Mouse (Mus musculus) ES-E14 (cell line): ENCODE measurements at regions not wholly inside any gene's neighbourhood (a gene's known extent, or its start where the extent isn't known, plus 50 kb on each side); places are given as distances from the start of the nearest gene placed in this dataset.

Experiments
- DNase-seq: peaks from one replicate; pipeline ENCODE4 v3.0.0-alpha.2; 2013; ENCODE audit warnings: low read depth, low spot score
- H3K27ac ChIP-seq: 2 replicates; pipeline ENCODE4 v1.5.1; 2012; ENCODE audit warnings: low read depth, mild to moderate bottlenecking, low read length, moderate library complexity, mixed read lengths; ENCODE audit not compliant: poor library complexity, insufficient read depth, severe bottlenecking
- H3K36me3 ChIP-seq: 2 replicates; pipeline ENCODE4 v1.6.1; 2012; ENCODE audit warnings: mild to moderate bottlenecking, low read length, moderate library complexity, mixed read lengths; ENCODE audit not compliant: control insufficient read depth, poor library complexity, insufficient read depth, severe bottlenecking
- H3K4me1 ChIP-seq, 2 experiments: fragments of 150-350 bp in 1 of 2; sonication (generic) in 1 of 2; 2 replicates each; pipeline ENCODE4 v1.6.1; 2012; ENCODE audit warnings: low read length in 2 of 2, mild to moderate bottlenecking in 1 of 2, mixed read lengths in 1 of 2; ENCODE audit not compliant: control insufficient read depth in 2 of 2, insufficient read depth in 2 of 2, poor library complexity in 1 of 2
- H3K4me3 ChIP-seq, 2 experiments: fragments of 150-350 bp in 1 of 2; sonication (generic) in 1 of 2; 2 replicates each; pipeline ENCODE4 v1.5.1; 2012; ENCODE audit warnings: low read length in 2 of 2, low read depth in 1 of 2, mild to moderate bottlenecking in 1 of 2, mixed read lengths in 1 of 2; ENCODE audit not compliant: insufficient read depth in 1 of 2, poor library complexity in 1 of 2, severe bottlenecking in 1 of 2
- H3K9ac ChIP-seq: 2 replicates; pipeline ENCODE4 v1.6.1; 2012; ENCODE audit warnings: low read depth, mild to moderate bottlenecking, low read length, mixed read lengths; ENCODE audit not compliant: poor library complexity, insufficient read depth, severe bottlenecking
- H3K9me3 ChIP-seq: fragments of 150-350 bp; sonication (generic); 2 replicates; pipeline ENCODE4 v1.6.1; 2012; ENCODE audit warnings: low read depth, mild to moderate bottlenecking, low read length; ENCODE audit not compliant: control insufficient read depth, insufficient read depth
- CHD2 ChIP-seq: IDR thresholded peaks from 2 replicates; pipeline ENCODE4 v1.6.1; 2014; ENCODE audit warnings: mild to moderate bottlenecking, low read depth, low read length, inconsistent platforms
- HCFC1 ChIP-seq: IDR thresholded peaks from 2 replicates; pipeline ENCODE4 v1.6.1; 2012; ENCODE audit warnings: low read length, inconsistent platforms, borderline replicate concordance; ENCODE audit not compliant: insufficient read depth
- MAFK ChIP-seq: IDR thresholded peaks from 2 replicates; pipeline ENCODE4 v1.6.1; 2014; ENCODE audit warnings: mild to moderate bottlenecking, low read depth, low read length, inconsistent platforms; ENCODE audit not compliant: insufficient read depth
- ZC3H11A ChIP-seq: IDR thresholded peaks from 2 replicates; pipeline ENCODE4 v1.6.1; 2012; ENCODE audit warnings: low read depth, mild to moderate bottlenecking, inconsistent platforms, low read length, borderline replicate concordance
- ZNF384 ChIP-seq: IDR thresholded peaks from 2 replicates; pipeline ENCODE4 v1.6.1; 2012; ENCODE audit warnings: low read depth, low read length, inconsistent platforms
- in situ Hi-C, 2 experiments: fragments of 600-800 bp; cut with MboI; formaldehyde crosslinking; loops; one replicate each; pipeline ENCODE4 v1.15.1; 2025; ENCODE audit warnings: low sequenced_read_pairs in 2 of 2, inconsistent platforms in 1 of 2; ENCODE audit not compliant: unreplicated experiment in 2 of 2

DNA sequence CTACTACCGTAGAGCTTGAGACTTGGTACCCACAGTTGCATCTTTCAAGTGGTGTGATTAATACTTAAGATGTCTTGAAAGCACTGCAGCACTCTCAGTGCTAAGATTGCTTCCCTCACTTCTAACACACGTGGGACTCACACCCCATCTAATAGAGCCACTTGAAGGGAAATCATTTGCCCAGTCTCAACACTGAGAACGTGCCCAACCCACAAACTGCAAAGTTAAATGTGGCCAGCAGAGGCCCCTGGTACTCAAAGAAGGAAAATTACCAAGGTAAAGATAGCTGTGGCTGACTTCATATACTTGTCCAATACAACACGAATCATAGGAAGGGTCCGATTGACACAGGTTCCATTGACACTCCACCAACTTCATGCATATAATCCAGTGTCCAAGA, 238.4 kb upstream of the Rps6ka3 start:
- DNase-seq = no peak
- H3K27ac ChIP-seq = no peak overlapping the region
- H3K9me3 ChIP-seq = no peaks in the 10 kb centered on the region
- H3K36me3 ChIP-seq = no peaks in the 10 kb centered on the region
- H3K4me3 ChIP-seq = no peak overlapping the region
- no peak overlapping the region for H3K9ac ChIP-seq
- H3K4me1 ChIP-seq = no peaks in the 10 kb centered on the region
- in situ Hi-C loops = no loop called here
- no peak for TF ChIP-seq CHD2
- no peak for TF ChIP-seq MAFK
- TF ChIP-seq ZNF384 = no peak
- TF ChIP-seq HCFC1 = no peak
- TF ChIP-seq ZC3H11A = no peak

DNA sequence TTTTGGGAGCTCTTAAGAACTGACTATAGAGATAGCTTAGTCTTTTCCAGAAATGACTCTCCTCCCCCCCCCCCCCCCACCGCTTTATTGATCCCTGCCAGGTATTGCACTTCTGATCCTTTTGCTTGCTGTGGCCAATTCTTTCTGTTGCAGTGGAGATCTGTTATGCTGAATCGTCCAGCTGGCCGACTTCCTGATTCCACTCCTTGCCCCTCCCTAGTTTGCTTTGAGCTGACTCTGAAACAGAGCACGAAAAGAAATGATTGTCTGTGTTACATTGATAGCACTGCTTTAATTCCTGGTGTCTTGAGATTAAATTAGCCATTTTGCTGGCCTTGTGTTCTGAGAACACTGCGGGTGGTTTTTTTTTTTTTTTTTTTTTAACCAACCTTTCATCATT, 233.5 kb upstream of the Rps6ka3 start:
- Histone ChIP-seq H3K9ac (no peak overlapping the region), H3K4me1 (no peaks in the 10 kb centered on the region), H3K36me3 (no peaks in the 10 kb centered on the region), H3K4me3 (no peak overlapping the region), H3K9me3 (no peaks in the 10 kb centered on the region), H3K27ac (no peak overlapping the region)
- TF ChIP-seq HCFC1 (no peak), MAFK (no peak), ZNF384 (no peak), CHD2 (no peak), ZC3H11A (no peak)
- in situ Hi-C loops = no loop called here
- DNase-seq = no peak

- TF ChIP-seq MAFK = no peak
- TF ChIP-seq CHD2 = no peak
- TF ChIP-seq HCFC1 = no peak
- TF ChIP-seq ZNF384 = no peak
- TF ChIP-seq ZC3H11A = no peak
- no peak overlapping the region for H3K4me3 ChIP-seq
- H3K27ac ChIP-seq = no peak overlapping the region
- in situ Hi-C loops = no loop called here
- H3K4me1 ChIP-seq = no peaks in the 10 kb centered on the region
- no peak overlapping the region for H3K9ac ChIP-seq
- no peaks in the 10 kb centered on the region for H3K9me3 ChIP-seq
- H3K36me3 ChIP-seq = no peaks in the 10 kb centered on the region
- DNase-seq = no peak
Observed at GRCm38 (mm10) chrX:158984721-158985120, 225.4 kb upstream of the Rps6ka3 start.

DNA sequence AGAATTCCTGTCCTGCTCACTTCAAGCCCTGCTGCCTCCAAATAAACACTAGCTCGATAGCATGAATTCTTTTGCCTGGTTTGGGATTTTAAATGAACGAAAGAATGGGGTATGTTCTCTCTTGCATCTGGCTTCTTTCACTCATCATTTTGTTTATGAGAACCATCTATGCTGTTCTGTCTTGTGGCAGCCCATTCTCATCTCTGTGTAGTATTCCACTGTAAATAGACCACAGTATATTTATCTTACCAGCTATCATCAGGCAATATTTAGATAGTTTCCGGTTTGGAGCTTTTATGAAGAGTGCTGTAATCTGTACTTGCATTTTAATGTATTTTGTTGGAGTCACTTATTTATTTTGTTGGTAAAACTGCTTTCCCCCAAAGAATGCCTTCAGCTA, 222.4 kb upstream of the Rps6ka3 start:
- no peaks in the 10 kb centered on the region for H3K4me1 ChIP-seq

DNA sequence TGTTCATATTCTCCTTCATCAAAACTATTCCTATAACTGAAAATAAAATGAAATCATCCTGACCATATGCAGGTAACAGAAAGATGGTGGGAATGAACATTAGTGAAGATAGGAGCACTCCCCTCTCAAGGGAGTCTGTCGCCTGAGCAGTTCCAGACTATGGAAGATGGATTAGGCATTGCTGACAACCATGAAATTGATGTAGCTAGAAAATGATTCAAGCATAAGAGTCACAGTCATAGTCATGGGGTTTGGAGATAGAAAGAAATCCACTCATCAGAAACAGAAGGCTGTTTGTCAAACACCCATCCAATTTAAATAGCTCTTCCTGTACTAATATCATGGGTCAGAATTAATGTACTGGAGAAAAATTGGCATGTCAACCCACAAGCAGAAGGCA, 191.2 kb upstream of the Rps6ka3 start:
- H3K4me3 ChIP-seq = no peak overlapping the region
- no peaks in the 10 kb centered on the region for H3K36me3 ChIP-seq
- H3K4me1 ChIP-seq = no peaks in the 10 kb centered on the region
- no peak overlapping the region for H3K27ac ChIP-seq
- no peaks in the 10 kb centered on the region for H3K9me3 ChIP-seq
- H3K9ac ChIP-seq = no peak overlapping the region
- DNase-seq = no peak
- no peak for TF ChIP-seq ZC3H11A
- TF ChIP-seq CHD2 = no peak
- TF ChIP-seq HCFC1 = no peak
- TF ChIP-seq MAFK = no peak
- TF ChIP-seq ZNF384 = no peak
- in situ Hi-C loops = no loop called here

More for the DNA sequence above, 222.4 kb upstream of the Rps6ka3 start:
- no peaks in the 10 kb centered on the region for H3K36me3 ChIP-seq
- H3K27ac ChIP-seq = no peak overlapping the region
- H3K4me3 ChIP-seq = no peak overlapping the region
- H3K9me3 ChIP-seq = no peaks in the 10 kb centered on the region
- no peak for DNase-seq
- in situ Hi-C loops = no loop called here
- TF ChIP-seq ZC3H11A = no peak
- no peak for TF ChIP-seq HCFC1
- no peak for TF ChIP-seq MAFK
- TF ChIP-seq CHD2 = no peak
- TF ChIP-seq ZNF384 = no peak
- H3K9ac ChIP-seq = no peak overlapping the region
